Mouse (Mus musculus) T-helper 17 cell (primary cell): Measurements from ENCODE around the gene Ddx10.

Experiments
- in situ Hi-C, 2 experiments: fragments of 300-600 bp; cut with MboI, MseI; formaldehyde crosslinking; loops; 1 replicate in 1 of 2; 2 replicates in 1 of 2; pipeline ENCODE4 v1.15.1; 2025; ENCODE audit warnings: high pct_unique_total_duplicates in 2 of 2

Gene Ddx10

DNA sequence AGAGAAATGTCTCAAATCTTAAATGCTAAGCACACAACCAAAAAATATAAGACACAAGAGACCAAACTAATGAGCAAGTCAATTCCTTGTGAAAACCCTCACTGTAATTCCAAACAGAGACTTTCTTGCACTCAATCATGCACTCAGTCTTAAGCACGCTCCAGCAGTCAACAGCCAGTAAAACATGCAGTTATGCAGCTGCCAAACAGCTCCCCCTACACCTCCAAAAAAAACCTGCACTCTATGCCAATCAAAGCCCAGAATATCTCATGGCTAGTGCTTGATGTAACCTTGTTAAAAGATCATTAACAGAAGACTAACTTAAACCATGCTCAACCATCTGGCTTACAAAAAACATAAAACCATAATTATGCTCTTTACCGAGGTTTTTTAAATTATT is 74.6 kb downstream of the Ddx10 start:
- in situ Hi-C loops = no loop called here

DNA sequence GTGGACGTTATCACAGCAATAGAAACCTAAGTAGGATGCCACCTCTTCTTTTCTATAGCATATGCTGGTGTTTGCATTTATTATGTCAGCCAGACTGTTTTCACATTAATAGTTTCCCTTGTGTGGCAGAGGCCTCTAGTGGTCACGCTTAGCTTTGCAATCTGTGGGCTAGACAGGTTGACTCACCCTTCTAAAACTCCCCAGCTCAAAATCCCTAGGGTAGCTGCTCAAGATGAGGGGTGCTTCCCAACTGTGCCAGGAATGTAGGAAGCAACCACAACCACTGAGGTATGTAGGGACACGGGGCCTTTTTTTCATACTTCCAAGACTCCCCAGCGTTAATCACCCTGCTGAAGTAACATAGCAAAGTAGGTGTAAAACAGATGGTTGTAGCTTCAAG is 103.6 kb downstream of the Ddx10 start:
- in situ Hi-C loops = loop anchor here in 1 of 2 experiments (10.0 kb wide), 1 partner anchor 659 kb away; no protein-coding TSS in a partner anchor

DNA sequence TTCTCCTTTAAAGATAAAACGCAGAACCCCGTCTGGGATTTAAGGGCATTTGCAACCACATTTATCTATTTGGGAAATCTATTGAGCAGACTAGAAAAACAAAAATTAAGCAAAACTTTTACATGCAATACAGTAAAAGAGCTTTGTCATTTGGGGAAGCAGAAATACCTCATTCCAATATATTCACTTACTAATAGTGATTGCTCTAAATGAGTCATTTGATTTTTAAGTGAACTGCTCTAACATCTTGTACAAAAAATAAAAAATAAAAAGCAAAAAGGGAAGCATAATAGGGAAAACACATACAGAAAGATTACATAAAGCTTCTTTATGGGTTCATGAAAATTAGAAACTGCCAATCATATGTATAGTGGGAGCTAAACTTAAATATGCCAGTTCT is 104.3 kb downstream of the Ddx10 start:
- in situ Hi-C loops = loop anchor here in 1 of 2 experiments (10.0 kb wide), 1 partner anchor 659 kb away; no protein-coding TSS in a partner anchor

DNA sequence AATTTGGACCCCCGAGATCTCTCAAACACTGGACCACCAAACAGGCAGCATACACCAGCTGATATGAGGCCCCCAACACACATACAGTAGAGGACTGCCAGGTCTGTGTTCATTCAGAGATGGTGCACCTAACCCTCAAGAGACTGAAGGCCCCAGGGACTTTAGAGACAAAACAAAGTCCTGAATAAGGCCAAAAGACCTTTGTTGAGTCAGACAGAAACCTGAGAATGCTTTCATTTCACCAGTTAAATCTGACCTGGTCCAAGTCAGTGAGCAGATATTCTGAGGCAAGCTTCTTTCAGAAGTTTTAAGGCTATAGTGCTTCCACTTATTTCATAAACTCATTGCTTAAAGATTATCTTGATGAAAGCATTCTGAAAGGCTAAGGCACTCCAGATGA is 105.4 kb downstream of the Ddx10 start:
- in situ Hi-C loops = loop anchor here in 1 of 2 experiments (10.0 kb wide), 1 partner anchor 658 kb away; no protein-coding TSS in a partner anchor

DNA sequence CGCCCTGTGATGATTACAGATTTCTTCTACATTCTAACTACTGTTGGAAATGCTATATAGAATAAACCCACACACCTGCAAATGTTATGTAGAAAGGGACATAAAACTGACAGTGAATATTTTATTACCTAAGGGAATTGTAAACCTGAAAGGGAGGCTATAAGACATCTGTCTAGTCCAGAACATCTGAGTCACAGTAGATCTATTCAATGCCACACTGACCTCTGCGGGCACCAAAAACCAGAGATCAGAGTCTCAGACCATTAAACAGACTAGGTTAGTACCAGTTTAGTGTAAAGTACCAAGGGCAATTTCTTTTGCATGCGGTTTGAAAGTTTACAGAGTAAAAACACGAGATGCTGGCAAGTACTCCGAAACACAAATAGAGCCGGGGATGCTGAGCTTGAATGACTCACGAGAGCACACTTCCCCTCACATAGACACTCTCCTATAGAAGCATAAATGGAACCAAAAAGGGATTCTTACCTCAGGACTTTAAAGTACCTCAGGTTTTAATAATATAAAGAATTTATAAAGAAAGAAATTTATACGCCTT is 107.2 kb downstream of the Ddx10 start:
- in situ Hi-C loops = loop anchor here in 1 of 2 experiments (10.0 kb wide), 1 partner anchor 656 kb away; no protein-coding TSS in a partner anchor

DNA sequence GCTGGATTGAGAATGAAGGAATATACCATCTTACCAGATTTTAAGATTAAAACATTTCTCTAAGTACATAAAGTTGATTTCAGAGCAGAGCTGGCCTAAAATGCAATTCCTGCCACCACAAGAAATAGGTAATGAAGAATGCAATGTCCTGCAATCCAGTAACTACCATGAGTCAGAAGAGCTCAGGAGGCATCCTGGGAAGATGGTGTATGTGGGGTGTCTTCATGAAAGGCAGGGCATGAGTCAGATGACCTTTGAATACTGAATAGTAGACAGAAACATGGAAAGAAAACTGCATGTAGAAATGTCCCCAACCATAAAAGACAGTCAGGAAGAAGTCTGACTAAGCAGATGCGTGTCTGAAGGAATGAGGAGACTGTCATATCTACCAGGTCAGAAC is 115.0 kb downstream of the Ddx10 start:
- in situ Hi-C loops = no loop called here

DNA sequence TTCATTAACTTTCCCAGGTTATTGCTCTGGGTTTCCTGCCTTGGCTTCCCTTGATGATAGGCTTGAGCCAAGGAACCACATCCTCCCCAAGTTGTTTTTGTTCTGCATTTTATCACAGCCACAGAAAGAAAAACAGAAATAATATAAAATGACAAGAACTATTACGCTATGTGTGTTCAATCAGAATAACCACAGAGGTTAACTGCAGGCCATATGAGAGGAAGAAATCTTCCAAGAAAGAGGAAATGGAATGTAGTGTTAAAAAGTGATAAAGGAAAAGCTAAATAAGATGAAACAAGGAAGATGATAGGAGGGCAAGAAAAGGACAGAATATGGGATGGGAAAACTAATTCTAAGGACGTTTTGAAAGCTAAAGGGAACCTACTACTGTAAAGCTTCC is 117.4 kb downstream of the Ddx10 start:
- in situ Hi-C loops = no loop called here

DNA sequence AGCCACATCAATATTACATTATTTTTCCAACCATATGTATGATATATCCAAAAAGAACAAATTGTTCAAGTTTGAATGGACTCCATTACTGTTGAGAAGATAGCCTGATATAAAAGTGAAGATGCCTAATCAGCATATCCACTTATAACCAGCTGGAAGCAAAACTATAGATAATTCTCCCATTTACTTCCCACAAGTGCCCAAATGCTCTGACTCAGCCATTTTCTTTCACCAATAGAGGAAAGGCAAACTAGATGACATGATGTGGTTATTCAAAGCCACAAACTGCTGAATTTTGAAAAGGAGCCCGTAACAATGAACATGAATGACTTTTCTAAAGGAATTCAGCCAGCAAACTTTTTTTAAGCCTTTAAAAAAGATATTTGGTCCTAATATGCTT is 146.8 kb downstream of the Ddx10 start:
- in situ Hi-C loops = no loop called here

DNA sequence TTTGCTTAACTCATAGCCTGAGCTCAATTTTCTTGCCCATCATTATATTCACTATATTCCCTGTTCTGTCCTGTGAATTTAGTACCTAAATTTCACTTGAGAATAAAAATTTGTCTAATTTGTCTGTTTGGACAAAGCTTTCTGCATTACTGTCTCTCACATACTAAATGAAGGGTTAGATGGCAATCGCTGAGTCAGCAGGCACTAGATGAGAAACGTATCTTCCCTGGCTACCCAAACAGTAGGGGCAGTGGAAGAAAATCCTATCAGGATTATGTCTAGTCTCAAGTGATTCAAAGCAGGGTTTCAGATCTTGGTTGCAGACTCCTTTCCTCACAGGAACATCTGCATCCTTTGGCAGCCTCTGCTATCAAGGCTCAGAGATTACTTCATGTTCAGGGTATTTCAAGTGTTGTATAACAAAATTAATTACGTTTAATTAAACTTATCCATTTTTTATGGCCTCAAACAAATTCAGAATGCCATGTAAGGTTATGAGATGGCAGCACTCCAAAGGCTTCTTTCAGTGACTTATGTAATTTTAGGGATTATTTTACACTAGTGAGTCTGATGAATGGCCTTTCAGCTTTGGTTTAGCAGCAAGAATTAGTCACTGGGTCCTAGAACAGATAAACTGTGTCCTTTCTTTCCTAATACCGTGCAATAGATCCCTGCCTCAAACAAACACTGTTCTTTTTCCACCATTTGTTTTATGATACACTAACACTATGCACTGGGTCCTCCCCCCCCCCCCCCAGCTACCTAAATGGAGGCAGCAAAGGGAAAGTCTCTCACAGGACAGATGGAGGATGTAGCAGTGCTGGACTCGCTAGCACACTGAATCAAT is 152.3 kb downstream of the Ddx10 start:
- in situ Hi-C loops = no loop called here

DNA sequence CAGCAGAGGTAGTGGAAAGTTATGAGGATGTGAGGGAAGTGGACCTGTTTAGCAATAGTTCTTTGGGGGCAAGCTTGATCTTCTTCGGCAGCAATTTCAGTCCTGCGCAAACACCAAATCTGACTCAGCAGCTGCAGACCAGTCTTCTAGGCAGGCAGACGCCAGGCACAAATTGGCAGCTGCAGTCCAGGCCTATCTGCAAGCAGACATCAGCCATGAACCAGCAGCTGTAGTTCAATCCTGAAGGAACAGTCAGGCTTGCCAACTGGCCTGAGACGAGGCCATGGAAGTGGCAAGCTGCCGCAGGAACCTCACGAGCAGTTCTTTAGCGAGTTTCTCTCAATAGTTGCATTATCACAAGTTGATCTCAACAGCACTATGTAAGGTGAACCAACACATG is 153.3 kb downstream of the Ddx10 start:
- in situ Hi-C loops = no loop called here

DNA sequence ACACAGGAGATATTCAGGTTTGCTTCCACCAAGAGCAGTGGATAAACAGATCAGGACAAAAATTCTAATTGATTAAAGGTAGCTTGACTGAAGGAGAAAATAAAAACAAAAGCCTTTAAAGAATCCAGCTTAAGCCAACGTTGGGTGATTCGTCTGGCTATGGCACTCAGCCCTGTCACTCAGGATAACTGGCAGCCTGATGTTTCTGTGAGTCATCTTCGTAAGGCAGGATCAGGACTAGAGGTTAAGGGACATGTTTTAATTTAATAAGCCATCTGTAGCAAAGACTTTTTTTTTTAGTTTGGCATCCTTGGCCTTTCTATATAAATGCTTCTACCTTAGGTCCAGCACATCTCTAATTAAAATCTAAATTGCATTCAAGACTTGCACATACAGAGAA is 170.2 kb downstream of the Ddx10 start:
- in situ Hi-C loops = loop anchor here in 1 of 2 experiments (10.0 kb wide), 1 partner anchor 383 kb away; no protein-coding TSS in a partner anchor

DNA sequence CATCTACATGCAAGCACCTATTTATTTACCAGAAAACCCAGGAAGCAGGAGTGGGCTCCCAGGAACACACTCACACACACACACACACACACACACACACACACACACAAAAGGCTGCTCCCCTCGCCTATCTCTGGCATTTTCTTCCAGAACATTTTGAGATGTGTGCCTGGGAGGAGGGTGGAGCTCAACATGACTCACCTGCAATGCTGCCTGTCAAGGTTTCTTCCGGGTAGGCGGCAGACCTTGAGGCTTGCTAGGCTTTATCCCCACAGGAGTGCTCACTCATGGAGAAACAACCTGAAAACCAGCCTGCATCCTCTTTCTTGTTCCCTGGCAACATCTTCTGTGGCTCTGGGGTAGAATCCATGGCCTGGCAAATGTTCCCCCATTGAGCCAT is 171.9 kb downstream of the Ddx10 start:
- in situ Hi-C loops = loop anchor here in 1 of 2 experiments (10.0 kb wide), 1 partner anchor 381 kb away; no protein-coding TSS in a partner anchor

DNA sequence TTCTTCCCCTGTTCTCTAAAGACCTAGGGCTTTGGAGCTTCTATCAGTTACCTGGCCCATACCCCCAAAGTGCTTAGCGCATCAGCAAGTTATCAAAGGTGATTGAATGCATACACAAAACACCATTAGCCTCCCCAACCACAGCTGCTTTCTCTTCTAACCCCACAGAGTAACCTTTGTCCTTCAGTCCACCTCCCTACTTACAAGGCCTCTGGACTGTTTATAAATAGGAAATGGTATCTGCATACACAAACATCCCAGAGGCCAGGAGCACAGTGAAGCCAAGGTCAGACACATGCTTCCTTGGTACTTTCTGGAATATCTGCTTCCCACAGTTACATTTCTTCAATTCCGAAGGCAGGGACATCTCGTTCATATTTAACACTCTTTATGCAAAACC is 173.4 kb downstream of the Ddx10 start:
- in situ Hi-C loops = loop anchor here in 1 of 2 experiments (10.0 kb wide), 1 partner anchor 380 kb away; no protein-coding TSS in a partner anchor

DNA sequence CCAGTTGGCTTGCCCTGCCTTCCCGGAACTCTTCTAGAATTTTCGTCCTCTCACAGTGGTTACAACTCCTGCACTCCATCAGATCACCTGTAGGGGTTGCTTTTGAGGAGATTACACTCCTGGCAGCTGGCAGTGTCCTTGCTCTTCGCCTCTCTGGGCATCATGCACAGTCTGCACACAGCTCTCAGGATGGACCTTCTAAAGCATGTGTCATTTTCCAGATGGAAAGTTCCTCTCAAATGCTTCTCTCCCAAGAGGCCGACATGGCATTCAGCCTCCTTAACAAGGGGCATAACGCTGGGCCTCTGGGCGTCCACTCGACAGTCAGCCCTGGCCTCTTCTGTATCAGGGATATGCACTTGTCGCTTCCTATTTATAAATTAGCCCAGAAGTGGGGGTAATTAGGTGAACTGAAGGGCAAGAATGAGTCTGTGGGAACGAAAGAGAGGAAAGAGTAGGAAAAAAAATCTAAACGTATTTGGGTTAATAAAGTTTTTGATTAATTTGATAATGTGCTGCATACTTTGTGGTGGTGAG is 174.2 kb downstream of the Ddx10 start:
- in situ Hi-C loops = loop anchor here in 1 of 2 experiments (10.0 kb wide), 1 partner anchor 379 kb away; no protein-coding TSS in a partner anchor

DNA sequence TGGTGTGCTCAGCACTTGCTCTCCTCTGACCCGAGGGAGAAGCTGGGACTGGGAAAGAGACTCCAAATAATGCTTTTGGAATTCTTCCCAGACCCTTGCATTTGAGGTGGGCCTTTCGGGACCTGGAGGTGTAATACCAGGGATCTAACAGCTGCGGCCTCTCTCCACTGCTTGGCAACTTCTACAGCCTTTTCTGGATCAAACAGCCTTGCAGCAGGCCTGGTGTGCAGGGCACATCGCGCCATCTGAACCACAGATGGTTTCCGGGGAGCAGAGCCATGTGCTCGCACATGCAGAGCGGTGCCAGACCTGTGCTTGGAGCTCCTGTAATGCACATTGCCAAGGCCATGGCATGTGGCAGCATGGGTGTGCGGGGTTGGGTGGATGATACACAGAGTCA is 175.8 kb downstream of the Ddx10 start:
- in situ Hi-C loops = loop anchor here in 1 of 2 experiments (10.0 kb wide), 1 partner anchor 377 kb away; no protein-coding TSS in a partner anchor

DNA sequence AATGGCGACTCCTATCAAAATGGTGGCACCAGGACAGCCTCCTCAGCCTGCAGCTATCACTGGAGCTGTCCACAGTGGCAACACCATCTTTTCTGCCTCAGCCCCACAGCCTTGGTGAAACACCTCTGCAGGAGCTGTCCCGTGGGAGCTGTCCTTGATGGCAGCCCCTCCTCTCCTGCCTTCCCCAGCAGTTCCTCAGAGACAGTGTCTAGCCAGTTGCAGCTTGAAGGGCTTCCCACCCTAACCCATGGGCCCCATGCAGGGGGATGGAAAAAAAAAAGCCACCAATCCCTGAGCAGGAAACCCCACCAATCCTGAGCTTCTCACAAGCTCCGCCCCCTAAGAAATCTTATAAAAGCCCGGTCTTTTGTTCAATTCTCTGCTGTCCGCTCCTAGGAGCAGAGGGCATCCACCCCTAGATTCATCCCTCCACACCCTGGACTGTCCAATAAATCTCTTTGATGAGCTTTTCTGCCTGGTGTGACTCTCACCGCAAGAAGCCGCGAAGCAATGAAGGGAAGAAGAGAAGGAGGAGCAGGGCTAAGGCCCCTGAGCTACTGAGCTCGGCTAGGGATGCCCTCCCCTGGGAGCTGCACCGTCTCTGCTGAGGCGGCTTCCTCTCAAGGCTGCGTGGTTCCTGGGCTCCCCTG is 176.9 kb downstream of the Ddx10 start:
- in situ Hi-C loops = loop anchor here in 1 of 2 experiments (10.0 kb wide), 1 partner anchor 376 kb away; no protein-coding TSS in a partner anchor

DNA sequence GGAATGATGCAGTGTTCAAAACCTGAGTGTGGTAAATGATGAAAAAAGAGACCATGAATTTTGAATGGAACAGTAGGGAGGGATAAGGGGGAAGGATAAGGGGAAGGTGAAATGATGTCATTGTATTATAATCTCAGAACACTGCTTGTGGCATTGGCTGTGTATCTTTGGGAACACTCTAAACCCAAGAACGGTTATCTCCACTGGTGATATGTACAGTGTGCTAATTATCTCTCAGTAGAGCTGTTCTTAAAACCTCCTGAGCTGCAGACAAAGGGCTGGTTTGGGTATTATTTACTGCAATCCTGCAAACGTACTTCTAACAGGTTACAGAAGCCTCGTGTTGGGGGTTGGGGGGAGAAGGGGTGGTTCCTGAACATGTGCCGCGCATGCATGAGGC is 179.7 kb downstream of the Ddx10 start:
- in situ Hi-C loops = no loop called here

DNA sequence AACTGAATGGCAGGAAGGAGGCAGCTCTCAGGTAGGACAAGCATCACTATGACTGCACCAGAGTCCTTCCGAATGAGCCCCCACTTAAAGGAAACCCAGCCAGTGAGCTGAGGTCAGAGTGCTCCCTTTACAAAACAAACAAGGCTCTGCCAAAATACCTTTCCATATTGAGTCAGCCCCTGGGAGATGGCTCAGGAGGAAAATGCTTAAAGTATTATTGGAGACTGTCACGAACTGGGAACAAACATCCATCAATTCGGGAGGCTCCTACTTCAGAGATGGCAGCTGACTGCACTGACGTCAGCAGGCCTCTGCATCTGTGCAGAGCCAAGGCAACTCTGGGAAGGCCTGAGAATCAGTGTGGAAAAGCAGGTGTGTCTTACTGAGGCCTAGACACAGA is 181.4 kb downstream of the Ddx10 start:
- in situ Hi-C loops = no loop called here

DNA sequence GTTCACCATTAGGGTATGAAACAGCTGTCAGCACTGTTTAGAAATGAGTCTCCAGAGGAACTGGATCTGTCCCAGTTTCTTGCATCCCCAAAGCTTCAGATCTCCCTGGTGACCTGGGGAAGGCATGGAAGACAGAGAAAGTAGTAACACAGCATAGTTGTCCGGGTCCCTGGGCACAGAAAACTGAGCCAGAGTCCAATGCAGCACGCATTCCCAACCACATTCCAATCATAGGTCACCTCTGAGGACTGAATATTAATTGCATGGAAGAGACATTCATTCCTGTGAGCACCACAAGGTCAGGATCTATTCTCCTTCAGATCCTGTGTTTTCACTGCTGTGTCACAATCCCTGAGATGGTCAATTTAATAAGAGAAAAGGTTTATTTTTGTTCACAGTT is 182.8 kb downstream of the Ddx10 start:
- in situ Hi-C loops = no loop called here

DNA sequence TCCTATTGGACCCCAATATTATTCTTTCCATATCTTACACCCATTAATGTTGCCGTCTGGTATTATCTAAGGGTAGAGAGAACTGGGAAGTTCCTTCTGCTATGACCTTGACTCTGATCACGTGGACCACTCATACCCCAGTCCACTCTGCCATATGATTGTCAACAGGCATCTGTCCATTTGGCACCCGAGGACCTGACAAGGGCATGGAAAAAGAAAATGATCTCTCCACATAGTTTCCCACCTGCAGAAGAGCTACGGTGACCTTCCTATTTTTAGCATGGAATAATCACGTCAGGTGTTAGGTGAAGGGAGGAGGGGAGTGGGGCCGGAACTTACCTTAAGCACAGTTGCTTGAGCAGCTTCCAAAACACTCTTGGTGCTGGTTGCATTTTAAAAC is 183.3 kb downstream of the Ddx10 start:
- in situ Hi-C loops = no loop called here

DNA sequence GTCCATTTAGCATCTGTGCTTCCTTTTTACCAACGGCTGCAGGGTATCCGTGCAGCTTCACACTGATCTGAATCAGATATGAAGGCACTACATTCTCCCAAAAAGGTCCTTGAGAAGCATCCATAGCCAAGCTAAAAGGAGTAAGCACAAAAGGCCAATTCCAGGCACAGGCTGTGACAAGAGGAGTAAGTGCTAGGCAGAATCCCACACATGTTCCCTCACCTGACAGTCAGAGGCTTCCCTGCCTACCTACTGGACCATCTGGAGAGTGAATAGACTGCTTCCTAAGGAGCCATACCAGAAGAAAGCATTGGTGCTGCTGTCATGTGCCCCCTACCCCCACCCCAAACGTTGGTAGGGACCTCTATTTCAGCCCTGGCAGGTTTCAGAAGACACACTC is 192.5 kb downstream of the Ddx10 start:
- in situ Hi-C loops = no loop called here
